In genomic region chr4:138825751-138826567, GRCm38 (mm10) we compare ENCODE assay signal across 12 mouse cellular contexts. TPM values are rescaled to one million over a fixed set of nuclear protein-coding genes. Genes with fewer than 3 reads are reported as not detected.
DNase-seq lines count a peak whose midpoint lies in the region; ATAC-seq and TF ChIP-seq lines count a peak whose summit lies in the region.
"Had no signal": no experiment of that assay in that cellular context is flagged by ENCODE, and none has a peak within 500 bp of the region (broad histone marks: within the 10 kb centered on the region; RNA-seq: fewer than 3 reads in every experiment).

No protein-coding gene starts in this region.

- 0 out of 2 replicates have a peak overlapping the region, but pooled peaks have one; percentile 7 for H3K27ac ChIP-seq in gastrocnemius, adult 2 months
- no peak overlapping the region for H3K27ac ChIP-seq in limb, embryonic 13.5 days
- H3K27ac ChIP-seq: embryonic facial prominence, embryonic 13.5 days; limb, embryonic 12.5 days; midbrain, embryonic 12.5 days had no signal

- no peak for ATAC-seq in limb, embryonic 13.5 days (ENCODE audit: low FRiP score, low read depth)
- ATAC-seq in erythroid progenitor cell, adult 5-6 weeks (replicated peaks; ENCODE audit: low FRiP score, poor library complexity, severe bottlenecking) = no peak

- H3K4me1 ChIP-seq in limb, embryonic 13.5 days = peaks cover 33% of the 10 kb centered on the region
- H3K4me1 ChIP-seq: embryonic facial prominence, embryonic 13.5 days had no signal

- peak; percentile 34 for DNase-seq in gastrocnemius, adult 2 months
- no peak for DNase-seq in gastrocnemius, postnatal 4 days (ENCODE audit: low spot score in 2 of 2)
- DNase-seq in urinary bladder, postnatal 25 days (ENCODE audit: low spot score) = peak; percentile 10
- no peak for DNase-seq in urinary bladder, postnatal 4 days (ENCODE audit: low spot score in 2 of 2)
- peak; percentile 6 for DNase-seq in yolk sac, embryonic 10.5 days (ENCODE audit: low spot score)
- DNase-seq in left cerebral cortex, adult 18-20 months (ENCODE audit: low spot score in 2 of 2) = no peak

- intact Hi-C loops in gastrocnemius, adult 2 months (cut with DNase I) = no loop called here

- peak overlapping the region; percentile 34; the same call in 1 of the 2 replicates for H3K4me2 ChIP-seq in limb, embryonic 13.5 days (replicated peaks)
- H3K4me2 ChIP-seq: embryonic facial prominence, embryonic 13.5 days; limb, embryonic 12.5 days; midbrain, embryonic 12.5 days had no signal

- no peak overlapping the region for H3K9ac ChIP-seq in limb, embryonic 13.5 days
- H3K9ac ChIP-seq: embryonic facial prominence, embryonic 13.5 days; limb, embryonic 12.5 days; midbrain, embryonic 12.5 days had no signal

- no peaks in the 10 kb centered on the region for H3K36me3 ChIP-seq in limb, embryonic 13.5 days
- H3K36me3 ChIP-seq: embryonic facial prominence, embryonic 13.5 days; limb, embryonic 12.5 days; midbrain, embryonic 12.5 days had no signal

- peak overlapping the region; percentile 30 for H3K4me3 ChIP-seq in gastrocnemius, adult 2 months
- no peak overlapping the region for H3K4me3 ChIP-seq in limb, embryonic 13.5 days
- H3K4me3 ChIP-seq: embryonic facial prominence, embryonic 13.5 days; limb, embryonic 12.5 days; midbrain, embryonic 12.5 days had no signal

- no peak for TF ChIP-seq CTCF in gastrocnemius, adult 2 months (IDR thresholded peaks at IDR 0.05)

- peaks cover 12% of the 10 kb centered on the region for H3K27me3 ChIP-seq in limb, embryonic 13.5 days
- H3K27me3 ChIP-seq: embryonic facial prominence, embryonic 13.5 days; midbrain, embryonic 12.5 days had no signal

- peaks cover 13% of the 10 kb centered on the region for H3K9me3 ChIP-seq in limb, embryonic 13.5 days
- H3K9me3 ChIP-seq: midbrain, embryonic 12.5 days had no signal

- WGBS in limb, embryonic 13.5 days = 8% methylated on average over 18 of the region's 18 CpGs

RNA-seq across cellular contexts. Expression of gene Pla2g5, which starts 37.3 kb away (rescaled TPM):
- 1 to 10 TPM in 1 of 2 experiments, under 1 TPM in 1; 0.92 to 2.1 TPM for total RNA-seq in gastrocnemius, adult 2 months (2021)
- 1 to 10 TPM; 2.0 to 4.3 TPM for total RNA-seq in gastrocnemius, postnatal 4 days (2021)
- polyA plus RNA-seq in limb, embryonic 13.5 days (2015; fragmentation: Nextera tagmentation; extraction: Ambion mirVana) = 0.14 and 0.24 TPM in 2 replicates
- total RNA-seq in erythroid progenitor cell, adult 5-6 weeks (2015; ENCODE audit: low replicate concordance) = not detected in 2 replicates
- total RNA-seq in erythroid progenitor cell, adult 5-6 weeks (2017; ENCODE audit: low replicate concordance) = not detected in 2 replicates
- 1 to 10 TPM; 3.6 to 3.9 TPM for total RNA-seq in left cerebral cortex, adult 18-20 months (2021)
- polyA plus RNA-seq: limb, embryonic 12.5 days; midbrain, embryonic 12.5 days had no signal

RNA-seq across cellular contexts. Expression of gene Gm13030, which starts 47.8 kb away (rescaled TPM):
- not detected for total RNA-seq in gastrocnemius, adult 2 months (2021)
- total RNA-seq in gastrocnemius, postnatal 4 days (2021) = not detected
- not detected in 2 replicates for polyA plus RNA-seq in limb, embryonic 13.5 days (2015; fragmentation: Nextera tagmentation; extraction: Ambion mirVana)
- not detected in 2 replicates for total RNA-seq in erythroid progenitor cell, adult 5-6 weeks (2015; ENCODE audit: low replicate concordance)
- total RNA-seq in erythroid progenitor cell, adult 5-6 weeks (2017; ENCODE audit: low replicate concordance) = not detected in 2 replicates
- not detected for total RNA-seq in left cerebral cortex, adult 18-20 months (2021)
- total RNA-seq: gastrocnemius, adult 8-10 months had no signal
- polyA plus RNA-seq: embryonic facial prominence, embryonic 13.5 days; limb, embryonic 12.5 days; midbrain, embryonic 12.5 days had no signal

RNA-seq across cellular contexts. Expression of gene Pla2g2d, which starts 50.4 kb away (rescaled TPM):
- under 1 TPM in 1 of 2 experiments, not detected in 1; 0.28 TPM for total RNA-seq in gastrocnemius, adult 2 months (2021)
- total RNA-seq in gastrocnemius, postnatal 4 days (2021) = not detected
- 0.13 and 0.14 TPM in 2 replicates for polyA plus RNA-seq in limb, embryonic 13.5 days (2015; fragmentation: Nextera tagmentation; extraction: Ambion mirVana)
- total RNA-seq in erythroid progenitor cell, adult 5-6 weeks (2015; ENCODE audit: low replicate concordance) = not detected in 2 replicates
- not detected in 2 replicates for total RNA-seq in erythroid progenitor cell, adult 5-6 weeks (2017; ENCODE audit: low replicate concordance)
- total RNA-seq in left cerebral cortex, adult 18-20 months (2021) = under 1 TPM; 0.47 to 0.77 TPM
- polyA plus RNA-seq: limb, embryonic 12.5 days had no signal

RNA-seq across cellular contexts. Expression of gene Pla2g2e, which starts 51.8 kb away (rescaled TPM):
- not detected for total RNA-seq in gastrocnemius, adult 2 months (2021)
- total RNA-seq in gastrocnemius, postnatal 4 days (2021) = not detected
- not detected in 2 replicates for polyA plus RNA-seq in limb, embryonic 13.5 days (2015; fragmentation: Nextera tagmentation; extraction: Ambion mirVana)
- not detected in 2 replicates for total RNA-seq in erythroid progenitor cell, adult 5-6 weeks (2015; ENCODE audit: low replicate concordance)
- total RNA-seq in erythroid progenitor cell, adult 5-6 weeks (2017; ENCODE audit: low replicate concordance) = not detected in 2 replicates
- total RNA-seq in left cerebral cortex, adult 18-20 months (2021) = not detected
- total RNA-seq: gastrocnemius, adult 8-10 months had no signal
- polyA plus RNA-seq: embryonic facial prominence, embryonic 13.5 days; limb, embryonic 12.5 days; midbrain, embryonic 12.5 days had no signal

Comparison
In these comparisons a context has a peak if more than half of its experiments do, and no peak if none do; other contexts are left out.
1. DNase-seq: peak in gastrocnemius, adult 2 months (single experiment), urinary bladder, postnatal 25 days (single experiment) and yolk sac, embryonic 10.5 days (single experiment); none in gastrocnemius, postnatal 4 days (0 of 2), urinary bladder, postnatal 4 days (0 of 2) and left cerebral cortex, adult 18-20 months (0 of 2).